Mouse (Mus musculus): Measurements from ENCODE around the gene Ski.

- no peak for TF ChIP-seq POLR2A (IDR thresholded peaks at IDR 0.05; ENCODE audit: insufficient read depth, low read depth, low read length)
- no peak for TF ChIP-seq CTCF (IDR thresholded peaks at IDR 0.05)
- TF ChIP-seq EP300 (IDR thresholded peaks at IDR 0.05; ENCODE audit: insufficient read depth, low read depth, low read length) = no peak
Measured at GRCm38 (mm10) chr4:155251147-155251546, 28.8 kb upstream of the Ski start.

Data from heart, adult 2 months (tissue).